Mouse (Mus musculus) cortical plate, adult 2 months (tissue): ENCODE measurements around the gene Acot10. TPM values are rescaled to one million over a fixed set of nuclear protein-coding genes. Genes with fewer than 3 reads are reported as not detected.
"Not testable (repeated sequence)": the region's sequence is repeated elsewhere in the genome, so short reads cannot be mapped to it uniquely, and the experiment has no call there.

ENCODE experiments used
- H3K27ac ChIP-seq: fragments of 200-500 bp; 2 replicates; pipeline ENCODE4 v1.5.1; 2012; ENCODE audit warnings: low read length, control low read depth, inconsistent platforms; ENCODE audit not compliant: insufficient read depth
- H3K4me1 ChIP-seq: fragments of 200-500 bp; 2 replicates; pipeline ENCODE4 v1.6.1; 2011; ENCODE audit warnings: low read length; ENCODE audit not compliant: control insufficient read depth, insufficient read depth
- H3K4me3 ChIP-seq: fragments of 200-500 bp; 2 replicates; pipeline ENCODE4 v1.5.1; 2011; ENCODE audit warnings: mild to moderate bottlenecking, low read length, control low read depth; ENCODE audit not compliant: insufficient read depth
- CTCF ChIP-seq: fragments of 200-500 bp; IDR thresholded peaks from 2 replicates; pipeline ENCODE4 v1.5.1; 2011; ENCODE audit warnings: mild to moderate bottlenecking, control low read depth, low read length; ENCODE audit not compliant: insufficient read depth; ENCODE audit errors: extremely low read depth
- POLR2A ChIP-seq: fragments of 200-500 bp; IDR thresholded peaks from 2 replicates; pipeline ENCODE4 v1.6.1; 2011; ENCODE audit warnings: mild to moderate bottlenecking, low read length, control low read depth; ENCODE audit not compliant: insufficient read depth; ENCODE audit errors: extremely low read depth
- polyA plus RNA-seq: library from polyadenylated mRNA; depleted of rRNA; stranded (reverse); fragments of >200 nt; gene quantifications from 2 replicates; pipeline ENCODE4 v1.2.3, GENCODE M21; 2012; rRNA removed

Gene Acot10
- 0.08 TPM in 1 of 2 replicates, not detected in the other for polyA plus RNA-seq

DNA sequence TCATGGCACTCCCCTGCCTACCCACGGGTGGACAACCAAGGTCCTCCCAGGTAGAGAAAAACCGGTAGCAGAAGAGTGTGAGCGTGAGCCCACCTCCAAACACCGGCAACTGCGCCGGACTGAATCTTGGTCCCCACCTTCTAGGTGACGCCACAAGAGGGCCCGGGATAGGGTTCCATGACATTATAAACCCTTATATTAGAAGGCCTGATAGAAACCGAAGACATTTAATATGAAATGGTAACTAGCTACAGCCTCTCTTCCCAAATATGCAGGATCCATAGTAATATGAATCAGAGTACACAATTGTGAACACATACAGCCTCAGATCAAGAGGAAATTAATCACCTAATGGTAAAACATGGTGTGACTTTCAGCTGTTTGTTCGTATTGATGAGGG, at the start of gene Acot10:
Acot10 (minus strand) TSS at position 101 of the 400 bp plus-strand sequence.
- no peak within 1 kb of the TSS for H3K4me3 ChIP-seq
- no peaks in the 10 kb centered on the region for H3K4me1 ChIP-seq
- H3K27ac ChIP-seq: no peak within 1 kb of the TSS
- TF ChIP-seq CTCF (no peak), POLR2A (no peak)

GRCm38 (mm10) chr15:20711859-20712258, 45.3 kb upstream of the Acot10 start:
- Histone ChIP-seq H3K4me1 (no peaks in the 10 kb centered on the region; the same call in 1 of the 2 replicates), H3K27ac (no peak overlapping the region), H3K4me3 (no peak overlapping the region)
- no peak for TF ChIP-seq CTCF
- TF ChIP-seq POLR2A: no peak

DNA sequence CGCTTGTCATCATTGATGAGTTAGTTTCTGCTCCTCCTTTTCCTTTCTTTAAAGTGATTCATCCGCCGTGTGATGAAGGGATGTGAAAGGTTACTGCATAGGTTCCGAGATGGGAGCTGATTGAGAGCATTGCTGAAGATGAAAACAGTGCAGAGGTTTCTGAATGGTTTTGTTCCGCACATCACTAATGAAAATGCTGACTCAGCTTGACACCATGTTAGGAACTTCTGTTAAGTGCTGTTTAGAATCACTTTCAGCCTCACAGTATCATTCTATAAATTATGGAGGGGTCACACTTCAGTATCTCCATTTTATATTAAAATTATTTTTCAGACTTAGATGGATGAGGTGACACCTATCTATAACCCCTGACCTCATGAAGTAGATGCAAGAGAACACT, 29.7 kb upstream of the Acot10 start:
- Histone ChIP-seq H3K4me1 (no peaks in the 10 kb centered on the region), H3K4me3 (no peak overlapping the region), H3K27ac (no peak overlapping the region)
- no peak for TF ChIP-seq CTCF
- TF ChIP-seq POLR2A: no peak

- no peak overlapping the region for H3K4me3 ChIP-seq
- no peak overlapping the region for H3K27ac ChIP-seq
- TF ChIP-seq CTCF: no peak
- TF ChIP-seq POLR2A: no peak
Measured at GRCm38 (mm10) chr15:20684200-20684599, 17.6 kb upstream of the Acot10 start.

DNA sequence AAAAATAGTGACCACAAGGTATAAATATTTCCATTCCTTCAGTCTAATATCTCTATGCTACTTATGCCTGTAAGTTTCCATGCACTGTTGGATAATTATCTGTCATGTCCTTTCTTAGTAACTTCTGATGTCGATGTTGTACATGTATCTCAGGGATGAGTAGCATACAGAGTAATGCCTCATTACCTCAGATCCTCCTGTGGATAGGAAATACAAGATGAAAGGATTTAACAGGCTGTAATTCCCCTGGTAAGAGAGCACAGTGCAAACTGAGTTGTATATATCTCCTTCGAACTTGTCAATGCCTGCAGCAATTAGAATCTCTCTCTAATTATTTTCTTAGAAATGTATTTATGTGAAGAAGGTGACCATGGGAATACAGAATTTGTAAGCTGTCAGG, 16.2 kb upstream of the Acot10 start:
- H3K4me1 ChIP-seq: no peaks in the 10 kb centered on the region
- TF ChIP-seq POLR2A (no peak), CTCF (no peak)
- no peak overlapping the region for H3K4me3 ChIP-seq
- no peak overlapping the region for H3K27ac ChIP-seq

More at GRCm38 (mm10) chr15:20684200-20684599, 17.6 kb upstream of the Acot10 start:
- no peaks in the 10 kb centered on the region for H3K4me1 ChIP-seq

- H3K4me1 ChIP-seq, H3K4me3 ChIP-seq, H3K27ac ChIP-seq: not testable (repeated sequence)
Measured at GRCm38 (mm10) chr15:20669507-20669906, 3.0 kb upstream of the Acot10 start.

DNA sequence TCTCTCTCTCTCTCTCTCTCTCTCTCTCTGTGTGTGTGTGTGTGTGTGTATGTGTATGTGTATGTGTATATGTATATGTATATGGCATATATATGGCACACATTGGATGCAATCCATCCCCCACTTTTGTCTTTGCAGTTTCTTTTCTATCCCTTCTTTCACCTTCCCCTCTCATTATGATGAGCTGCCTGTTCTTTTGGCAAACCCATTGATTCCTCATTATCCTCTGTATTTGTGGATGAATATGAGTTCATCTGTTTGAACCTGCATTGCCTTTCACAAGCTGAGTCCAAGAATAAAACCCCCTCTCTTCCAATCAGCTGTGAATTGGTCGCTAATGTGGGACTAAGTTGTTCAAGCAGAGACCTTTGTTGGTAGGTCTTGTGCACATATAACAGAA, 1.4 kb upstream of the Acot10 start:
- TF ChIP-seq POLR2A: no peak
- TF ChIP-seq CTCF: no peak
- Histone ChIP-seq H3K4me3 (no peak overlapping the region), H3K4me1 (no peaks in the 10 kb centered on the region), H3K27ac (no peak overlapping the region)

GRCm38 (mm10) chr15:20667350-20667749, 800 bp upstream of the Acot10 start:
- TF ChIP-seq CTCF (no peak), POLR2A (no peak)
- H3K4me1 ChIP-seq: no peaks in the 10 kb centered on the region
- H3K4me3 ChIP-seq: no peak overlapping the region
- H3K27ac ChIP-seq: no peak overlapping the region

DNA sequence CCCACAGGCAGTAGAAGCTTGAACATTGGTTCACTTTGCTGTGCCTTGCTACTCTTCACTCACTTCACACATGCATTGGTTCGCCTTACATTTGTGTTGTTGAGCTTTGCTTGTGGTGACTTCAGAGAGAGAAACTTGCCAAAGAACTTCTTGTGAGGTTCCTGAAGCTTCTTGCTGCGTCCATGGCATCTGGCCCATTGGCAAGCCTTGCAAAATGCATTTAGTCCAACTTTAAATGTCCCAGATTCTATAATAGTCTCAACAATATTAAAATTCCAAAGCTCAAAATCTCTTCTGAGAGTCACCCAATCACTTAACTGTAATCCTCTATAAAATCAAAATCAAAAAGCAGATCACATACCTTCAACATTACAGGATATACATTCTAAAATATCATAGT, 6.3 kb downstream of the Acot10 start:
- no peak for TF ChIP-seq CTCF
- no peak for TF ChIP-seq POLR2A
- Histone ChIP-seq H3K4me3 (no peak overlapping the region), H3K4me1 (no peaks in the 10 kb centered on the region), H3K27ac (no peak overlapping the region)

GRCm38 (mm10) chr15:20642905-20643414, 23.6 kb downstream of the Acot10 start:
- no peaks in the 10 kb centered on the region for H3K4me1 ChIP-seq
- no peak for TF ChIP-seq CTCF
- TF ChIP-seq POLR2A: no peak
- H3K27ac ChIP-seq: no peak overlapping the region
- H3K4me3 ChIP-seq: no peak overlapping the region
